Mouse (Mus musculus) heart, adult 9 months (tissue): ENCODE measurements at regions not wholly inside any gene's neighbourhood (a gene's known extent, or its start where the extent isn't known, plus 50 kb on each side); places are given as distances from the start of the nearest gene placed in this dataset.
A peak's percentile ranks its signal among the peaks of the same experiment; 100 is the strongest.

Source experiments
- DNase-seq, 2 experiments: peaks; one replicate each; pipeline ENCODE4 v3.0.0; 2022; ENCODE audit warnings: low spot score in 2 of 2

DNA sequence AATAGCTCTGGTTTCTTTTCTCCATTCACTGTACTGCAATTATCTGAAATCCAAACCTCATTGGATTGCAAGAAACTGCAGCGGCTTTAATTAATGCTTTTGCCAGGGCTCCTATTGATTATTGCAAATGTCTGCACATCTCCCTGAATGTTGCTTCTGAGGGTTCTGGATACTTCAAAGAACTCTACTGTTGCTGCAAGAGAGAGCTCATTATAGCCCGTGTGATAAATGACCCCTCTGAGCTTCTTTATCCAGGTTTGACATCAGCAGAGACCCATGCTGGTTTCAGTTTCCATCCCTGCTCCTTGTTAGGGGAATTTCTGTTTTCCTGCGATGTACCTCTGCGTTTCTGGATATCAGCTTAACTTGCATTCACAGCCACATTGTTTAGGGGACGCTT is 78.4 kb upstream of the Nav3 start:
- no peak for DNase-seq

DNA sequence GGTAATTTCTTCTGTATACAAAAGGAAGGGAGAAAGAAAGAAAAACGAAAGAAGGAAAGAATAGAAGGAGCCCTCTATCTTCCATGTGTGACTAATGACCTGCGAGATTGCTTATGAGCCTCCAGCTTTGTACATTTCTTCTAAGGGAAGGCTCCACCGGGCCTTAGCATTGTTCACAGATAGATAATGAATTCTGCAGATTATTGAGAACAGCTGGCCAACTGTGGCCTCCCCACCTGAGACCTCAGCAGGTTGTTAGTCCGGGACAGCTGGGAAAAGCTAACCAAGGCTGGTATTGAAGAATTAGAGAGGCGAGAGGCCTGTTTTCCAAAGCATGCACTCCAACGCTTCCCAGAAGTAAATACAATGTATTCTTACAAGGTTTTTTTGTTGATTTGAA is 86.7 kb upstream of the Nav3 start:
- DNase-seq, result no peak

DNA sequence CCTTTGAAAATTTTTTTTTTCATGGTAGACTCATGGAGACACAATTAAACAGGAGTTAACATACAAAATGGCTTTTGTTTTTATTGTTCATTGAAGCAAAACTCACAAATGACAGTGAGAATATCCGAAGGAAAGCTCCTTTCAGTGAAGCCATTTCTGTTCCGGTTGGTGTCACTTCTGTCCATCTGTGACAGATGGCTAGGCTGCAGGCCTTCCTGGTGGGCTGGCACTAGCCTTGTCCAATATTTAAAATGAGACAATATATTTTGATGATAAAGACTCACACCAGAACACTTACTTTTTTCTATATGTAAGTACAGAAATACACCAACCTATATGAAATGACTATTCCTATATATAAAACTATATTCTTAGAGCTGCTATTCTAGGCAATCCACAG is 92.4 kb upstream of the Nav3 start:
- no peak for DNase-seq

- DNase-seq, result no peak
Observed at GRCm38 (mm10) chr10:110553954-110554353, 98.0 kb upstream of the Nav3 start.

GRCm38 (mm10) chr10:110556326-110556883 is 100.4 kb upstream of the Nav3 start:
- no peak for DNase-seq

- no peak for DNase-seq
Observed at GRCm38 (mm10) chr10:110563057-110563456, 107.1 kb upstream of the Nav3 start.

- DNase-seq, result no peak
Observed at GRCm38 (mm10) chr10:110563571-110563970, 107.6 kb upstream of the Nav3 start.

DNA sequence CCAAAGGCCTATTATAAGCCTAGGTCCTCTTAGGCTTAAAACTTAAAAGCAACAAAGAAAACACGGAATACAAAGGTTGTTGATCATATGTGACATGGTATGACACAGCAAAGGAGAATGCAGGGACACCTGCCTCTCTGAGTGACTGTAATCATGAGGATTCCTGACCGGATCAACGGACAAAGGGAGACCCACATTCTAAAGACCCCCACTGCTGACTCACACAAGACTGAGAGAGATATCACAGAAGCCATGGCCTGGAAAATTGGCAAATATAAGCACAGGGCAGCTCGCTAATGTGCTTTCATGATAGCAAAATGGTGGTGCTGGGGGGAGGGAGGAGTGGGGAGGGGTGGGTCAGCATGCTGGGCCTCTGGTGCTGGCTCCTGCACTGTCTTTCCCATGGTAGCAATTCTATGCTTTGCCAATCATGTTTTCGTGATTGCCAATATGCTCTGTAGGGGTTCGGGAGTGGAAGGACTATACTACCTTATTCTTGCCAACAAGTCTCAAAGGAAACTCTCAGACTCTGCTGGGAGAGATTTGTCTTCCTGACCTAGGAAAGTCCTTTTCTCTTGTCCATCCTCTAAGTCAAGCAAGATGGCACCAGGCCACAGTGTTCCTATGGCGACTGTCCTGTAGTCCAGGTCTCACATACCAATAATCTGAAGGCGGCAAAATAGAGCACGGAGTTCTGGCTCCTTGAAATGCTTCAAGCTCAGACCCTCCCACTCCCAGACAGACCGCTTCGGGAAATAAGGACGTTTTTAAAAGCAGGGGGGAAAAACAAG is 110.5 kb upstream of the Nav3 start:
- DNase-seq, result no peak

DNA sequence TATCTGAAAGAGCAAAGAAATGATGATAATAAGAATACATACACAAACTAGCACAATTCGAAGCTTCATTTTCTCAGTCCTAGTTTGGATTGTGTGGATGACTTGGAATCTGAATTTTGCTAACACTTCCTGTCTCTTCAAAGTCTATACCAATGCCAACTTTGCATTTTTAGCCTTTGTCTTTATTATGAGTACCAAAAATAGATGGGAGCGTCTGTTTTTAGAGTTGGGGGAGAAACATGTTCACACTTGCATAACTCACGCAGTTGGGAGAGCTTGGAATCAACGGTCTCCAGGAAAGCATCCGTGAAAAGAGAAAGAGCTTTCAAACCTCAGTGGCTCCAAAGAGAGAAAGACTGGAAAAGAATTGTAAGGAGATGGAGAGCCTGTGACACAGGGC is 114.5 kb upstream of the Nav3 start:
- no peak for DNase-seq

DNA sequence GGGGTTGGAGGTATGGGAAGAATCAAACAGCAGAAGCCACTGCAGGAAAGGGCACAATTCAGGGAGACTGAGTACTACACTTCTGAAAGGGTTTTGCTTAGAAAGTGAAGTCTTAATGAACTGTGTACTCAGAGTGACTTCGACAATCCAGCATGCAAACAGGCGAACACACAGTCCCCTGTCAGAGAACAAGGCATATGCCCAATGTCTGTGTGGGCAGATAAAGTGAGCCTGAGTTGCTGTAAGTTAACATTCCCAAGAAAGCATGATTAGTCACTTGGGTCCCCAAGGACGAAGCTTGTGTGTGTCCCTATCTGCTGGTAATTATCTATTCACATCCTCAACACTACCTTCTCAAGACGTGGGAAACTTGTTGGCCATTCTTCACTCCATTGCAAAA is 115.2 kb upstream of the Nav3 start:
- no peak for DNase-seq

- DNase-seq, result no peak
Observed at GRCm38 (mm10) chr10:110573530-110573929, 117.5 kb upstream of the Nav3 start.

- DNase-seq, result no peak
Observed at GRCm38 (mm10) chr10:110586029-110586428, 130.0 kb upstream of the Nav3 start.

GRCm38 (mm10) chr10:110586507-110586906 is 130.5 kb upstream of the Nav3 start:
- no peak for DNase-seq

DNA sequence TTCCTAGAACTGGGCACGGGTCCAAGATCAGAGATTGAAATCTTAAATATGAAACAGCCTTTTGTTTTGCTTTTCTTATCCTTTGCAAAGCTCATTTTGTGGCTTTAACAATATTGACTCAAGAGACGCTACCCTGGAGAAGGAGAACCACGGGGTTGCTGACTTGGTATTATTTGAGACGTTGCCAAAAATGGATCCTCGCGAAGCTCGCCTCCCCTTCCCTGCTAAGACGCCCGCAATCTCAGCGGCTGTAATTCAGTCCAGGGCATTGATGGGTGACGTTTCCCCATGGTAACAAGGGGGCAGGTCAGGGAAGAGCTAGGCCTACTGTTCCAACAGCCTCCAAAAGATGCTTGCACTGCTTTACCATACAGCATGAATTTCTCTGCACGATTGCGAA is 131.5 kb upstream of the Nav3 start:
- DNase-seq, result no peak

DNA sequence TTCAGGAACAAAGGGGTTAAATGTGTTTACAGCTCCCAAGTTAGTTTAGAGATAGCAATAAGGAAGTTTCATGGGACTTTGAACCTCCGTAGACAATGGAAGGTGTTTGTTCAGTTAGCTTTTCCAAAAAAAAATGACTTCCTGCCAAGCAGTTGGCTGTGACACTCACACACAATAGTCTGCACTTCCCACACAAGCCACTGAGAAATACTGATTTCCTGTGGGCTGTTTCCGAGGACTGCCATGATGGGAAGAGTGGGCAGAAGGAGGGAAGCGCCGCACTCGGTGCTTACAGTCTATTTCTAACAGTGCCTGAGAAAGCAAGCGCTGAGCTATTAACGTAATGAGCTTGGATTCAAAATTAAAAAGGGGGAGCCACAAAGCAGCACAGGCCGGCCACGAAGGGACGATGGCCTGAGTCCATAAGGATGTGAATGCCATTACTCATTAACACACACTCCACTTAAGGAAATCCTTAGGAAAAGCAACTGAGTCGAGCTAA is 144.4 kb upstream of the Nav3 start:
- peak; percentile 8 to 41 for DNase-seq

DNA sequence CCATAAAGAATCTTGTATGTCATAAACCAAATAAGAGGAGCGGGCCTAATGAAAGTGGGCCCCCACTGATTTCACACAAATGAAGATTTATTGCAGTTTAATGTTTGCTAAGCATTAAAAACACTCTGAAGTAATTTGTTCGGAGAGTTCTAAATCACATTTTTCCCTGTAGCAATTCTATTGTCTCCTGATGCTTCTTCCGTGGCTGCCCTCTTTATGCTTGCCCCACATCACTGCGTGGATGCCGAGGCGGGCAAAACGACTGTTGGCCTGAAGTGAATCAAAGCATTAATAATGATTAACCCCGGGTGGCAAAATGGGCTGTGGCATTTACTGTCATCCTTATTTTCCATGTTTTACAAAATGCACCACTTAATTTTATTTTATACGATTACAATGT is 134.9 kb upstream of the E2f7 start:
- DNase-seq, result no peak

DNA sequence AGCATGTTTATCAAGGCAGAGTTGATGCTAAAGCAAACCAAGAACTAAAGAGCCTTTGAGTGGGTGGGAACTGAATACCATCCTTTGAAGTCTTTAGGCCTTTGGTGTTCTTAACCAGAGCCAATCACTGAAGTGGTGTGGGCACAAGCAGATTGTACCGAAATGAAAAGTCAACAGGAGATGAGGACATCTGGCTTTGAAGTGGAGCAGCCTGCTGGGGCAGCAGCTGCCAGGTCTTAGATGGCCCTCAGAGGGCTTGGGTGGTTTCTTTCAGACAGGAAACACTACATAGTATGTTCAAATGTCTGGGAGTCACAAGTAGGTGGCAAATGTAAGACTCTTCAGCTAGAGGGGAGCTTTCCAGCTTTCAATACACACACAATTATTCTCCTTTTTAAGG is 128.2 kb upstream of the E2f7 start:
- no peak for DNase-seq

GRCm38 (mm10) chr10:110619193-110619592 is 126.0 kb upstream of the E2f7 start:
- no peak for DNase-seq

DNA sequence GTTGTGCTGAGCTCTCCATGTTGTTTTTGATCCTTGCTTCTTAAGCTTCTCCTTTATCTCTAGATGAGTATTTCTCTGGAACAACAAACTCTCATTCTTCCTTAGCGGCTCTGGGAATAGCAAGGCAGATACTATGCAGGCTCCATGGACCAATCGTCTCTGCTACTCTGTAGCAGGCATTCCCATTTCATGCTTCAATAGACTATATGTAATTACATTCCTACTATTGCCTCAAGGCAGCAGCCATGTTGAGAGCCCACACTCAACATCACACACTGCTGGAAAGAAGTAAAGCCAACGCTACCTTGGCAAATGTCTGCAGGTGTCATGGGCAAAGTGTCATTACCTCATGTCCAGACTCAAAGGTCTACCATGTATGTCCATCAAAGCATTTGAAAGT is 119.6 kb upstream of the E2f7 start:
- DNase-seq, result no peak

GRCm38 (mm10) chr10:110640406-110640805 is 104.8 kb upstream of the E2f7 start:
- DNase-seq, result no peak

DNA sequence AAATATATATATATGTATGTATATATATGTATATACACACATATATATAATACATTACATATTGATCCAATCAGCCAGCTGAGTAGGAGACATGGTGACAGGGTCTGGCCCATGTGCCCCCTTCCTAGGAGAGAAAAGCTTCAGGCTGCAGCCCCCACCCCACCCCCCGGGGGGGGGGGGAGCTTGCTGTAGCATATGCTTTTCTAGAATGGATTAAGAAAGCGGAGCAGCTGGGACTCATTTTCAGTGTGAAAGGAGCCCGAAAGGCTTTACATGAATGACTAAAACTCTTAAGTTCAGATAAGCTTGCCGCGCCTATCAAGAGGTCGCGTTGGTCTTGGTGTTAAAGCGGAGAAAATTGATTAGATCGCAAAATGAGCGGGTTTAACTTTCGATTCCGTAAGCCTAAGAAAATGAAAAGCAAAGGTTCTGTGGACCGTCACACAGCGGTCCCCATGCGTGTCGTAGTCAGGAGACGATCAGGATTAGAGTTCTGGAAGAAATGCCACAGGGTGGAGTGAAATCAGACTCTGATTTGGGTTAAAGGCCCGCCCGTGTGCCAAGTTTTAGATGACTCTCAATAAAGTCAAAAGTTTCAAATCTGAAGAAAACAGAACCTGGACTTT is 103.1 kb upstream of the E2f7 start:
- DNase-seq, result no peak

GRCm38 (mm10) chr10:110647603-110648002 is 97.6 kb upstream of the E2f7 start:
- no peak for DNase-seq

- no peak for DNase-seq
Observed at GRCm38 (mm10) chr10:110650107-110650506, 95.1 kb upstream of the E2f7 start.
